Mouse (Mus musculus): ENCODE results near the gene Rab26. TPM values are rescaled to one million over a fixed set of nuclear protein-coding genes. Genes with fewer than 3 reads are reported as not detected.
A peak's percentile ranks its signal among the peaks of the same experiment; 100 is the strongest.

The Rab26 gene
- total RNA-seq, 2 experiments from 2014 or later: 0.12 to 0.71 TPM

- ATAC-seq (replicated peaks; ENCODE audit: poor library complexity): peak; percentile 36
Observed at GRCm38 (mm10) chr17:24548921-24549617, 15.1 kb upstream of the Rab26 start.

DNA sequence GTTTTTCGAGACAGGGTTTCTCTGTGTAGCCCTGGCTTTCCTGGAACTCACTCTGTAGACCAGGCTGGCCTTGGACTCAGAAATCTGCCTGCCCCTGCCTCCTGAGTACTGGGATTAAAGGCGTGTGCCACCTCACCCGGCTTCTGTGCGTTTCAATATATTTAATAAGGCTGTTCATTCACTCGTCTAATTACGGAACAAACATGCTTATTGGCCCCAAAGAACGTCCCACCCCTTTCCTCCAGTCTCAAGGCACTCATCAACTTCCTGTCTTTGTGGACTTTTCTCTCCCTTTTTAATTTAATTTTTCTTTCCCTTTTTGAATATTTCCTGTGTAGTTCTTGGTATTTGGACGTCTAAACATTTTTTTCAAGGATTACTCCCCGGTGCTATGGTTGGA, 14.4 kb upstream of the Rab26 start:
- 0 out of 2 replicates have a peak, but pooled peaks have one; percentile 17 for ATAC-seq (replicated peaks; ENCODE audit: poor library complexity)

DNA sequence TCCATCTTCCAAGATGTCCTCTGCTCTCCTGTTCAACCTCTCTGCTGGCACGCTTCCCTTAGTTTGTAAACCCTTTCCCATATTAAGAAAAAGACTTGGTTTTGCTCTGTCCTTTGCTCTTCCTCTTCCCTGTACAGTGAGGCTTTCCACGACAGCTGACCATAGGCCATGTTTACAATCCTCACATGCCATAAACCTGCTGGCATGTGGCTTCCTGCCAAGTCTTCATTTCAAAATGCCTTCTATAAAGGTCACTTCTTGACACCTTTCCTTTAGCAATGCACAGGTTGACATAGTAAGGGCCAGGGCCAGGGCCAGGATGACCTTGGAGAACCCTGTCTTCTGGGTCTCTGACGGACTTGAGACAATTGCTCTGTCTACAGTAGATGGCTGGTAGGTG, 12.2 kb upstream of the Rab26 start:
- ATAC-seq (replicated peaks; ENCODE audit: poor library complexity): no peak

GRCm38 (mm10) chr17:24545247-24545646, 11.2 kb upstream of the Rab26 start:
- ATAC-seq (replicated peaks; ENCODE audit: poor library complexity): no peak

GRCm38 (mm10) chr17:24544613-24545012, 10.6 kb upstream of the Rab26 start:
- no peak for ATAC-seq (replicated peaks; ENCODE audit: poor library complexity)

GRCm38 (mm10) chr17:24540375-24540774, 6.4 kb upstream of the Rab26 start:
- ATAC-seq (replicated peaks; ENCODE audit: poor library complexity): peak; percentile 99

DNA sequence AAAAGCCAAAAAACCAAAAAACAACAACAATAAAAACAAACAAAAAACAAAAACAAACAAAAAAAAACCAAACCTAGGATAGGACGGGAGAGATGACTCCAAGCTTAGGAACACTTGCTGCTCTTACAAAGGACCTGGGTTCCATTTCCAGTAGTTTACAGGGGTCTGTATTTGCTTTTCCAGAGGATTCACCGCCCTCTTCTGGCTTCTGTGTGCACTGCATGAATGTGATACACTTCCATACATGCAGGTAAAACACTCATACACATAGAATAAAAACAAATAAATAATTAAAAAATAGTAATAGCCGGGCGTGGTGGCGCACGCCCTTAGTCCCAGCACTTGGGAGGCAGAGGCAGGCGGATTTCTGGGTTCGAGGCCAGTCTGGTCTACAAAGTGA, 4.9 kb upstream of the Rab26 start:
- peak; percentile 62 for ATAC-seq (replicated peaks; ENCODE audit: poor library complexity)

GRCm38 (mm10) chr17:24537536-24537935, 3.5 kb upstream of the Rab26 start:
- ATAC-seq (replicated peaks; ENCODE audit: poor library complexity): no peak

DNA sequence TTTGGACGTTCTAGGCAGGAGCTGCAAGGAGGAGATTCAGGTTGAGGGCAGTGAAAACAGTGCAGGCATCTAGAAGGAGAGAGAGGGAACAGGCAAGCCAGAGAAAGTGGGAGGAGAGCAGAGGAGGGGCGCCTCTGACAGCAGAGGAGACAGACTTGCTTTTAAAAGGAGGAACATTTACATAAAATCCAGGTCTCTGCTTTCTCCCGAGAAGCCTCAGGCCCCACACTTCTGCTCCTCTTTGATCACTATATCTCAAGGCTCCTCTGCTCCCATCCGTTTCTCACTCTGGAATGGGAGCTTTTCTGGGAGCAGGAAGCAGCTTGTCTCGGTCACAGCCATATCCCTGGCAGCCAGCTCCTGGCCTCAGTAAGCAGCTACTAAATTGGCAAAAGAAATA, 1.3 kb upstream of the Rab26 start:
- ATAC-seq (replicated peaks; ENCODE audit: poor library complexity): no peak

DNA sequence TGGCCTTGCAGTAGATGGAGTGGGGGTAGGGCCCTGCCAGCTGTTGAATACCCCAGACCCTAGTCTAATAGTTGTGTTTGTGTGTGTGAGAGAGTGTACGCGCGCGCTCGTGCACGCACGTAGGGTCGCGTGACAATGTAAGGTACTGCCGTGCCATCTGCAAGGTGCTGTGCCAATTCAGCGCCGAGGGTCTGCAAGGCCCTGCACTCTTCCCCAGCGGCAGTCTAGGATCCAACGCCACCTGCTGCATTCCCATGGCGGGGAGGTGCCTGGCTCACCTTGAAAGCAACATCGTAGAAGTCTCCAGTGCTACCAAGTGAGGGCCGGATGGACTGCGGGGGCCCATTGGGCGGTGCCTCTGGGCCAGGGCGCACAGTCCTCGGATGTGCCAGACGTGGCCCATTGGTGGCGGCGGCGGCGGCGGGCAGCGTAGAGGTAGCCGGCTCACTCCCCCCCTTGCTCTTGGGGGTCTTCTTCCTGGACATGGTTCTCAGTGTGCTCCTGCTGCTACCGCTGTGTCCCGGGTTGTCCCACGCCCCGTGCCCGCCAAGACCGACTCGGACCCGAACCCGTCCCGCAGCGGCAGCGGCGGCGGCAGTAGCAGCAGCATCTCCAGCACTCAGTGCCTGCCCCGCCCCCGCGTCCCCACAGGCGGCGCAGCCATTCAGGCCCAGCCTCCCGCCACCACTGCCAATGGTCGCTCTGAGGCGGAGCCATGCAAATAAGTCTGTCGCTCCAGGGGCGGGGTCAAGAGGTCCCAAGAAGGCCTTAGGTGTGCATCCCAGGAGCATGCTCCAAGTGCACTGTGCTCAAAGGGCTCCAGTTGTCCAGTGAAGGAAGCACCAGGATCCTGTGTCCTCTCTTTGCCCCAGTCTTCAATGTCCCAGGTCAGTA, 664 bp downstream of the Rab26 start:
- peak; percentile 91 for ATAC-seq (replicated peaks; ENCODE audit: poor library complexity)

DNA sequence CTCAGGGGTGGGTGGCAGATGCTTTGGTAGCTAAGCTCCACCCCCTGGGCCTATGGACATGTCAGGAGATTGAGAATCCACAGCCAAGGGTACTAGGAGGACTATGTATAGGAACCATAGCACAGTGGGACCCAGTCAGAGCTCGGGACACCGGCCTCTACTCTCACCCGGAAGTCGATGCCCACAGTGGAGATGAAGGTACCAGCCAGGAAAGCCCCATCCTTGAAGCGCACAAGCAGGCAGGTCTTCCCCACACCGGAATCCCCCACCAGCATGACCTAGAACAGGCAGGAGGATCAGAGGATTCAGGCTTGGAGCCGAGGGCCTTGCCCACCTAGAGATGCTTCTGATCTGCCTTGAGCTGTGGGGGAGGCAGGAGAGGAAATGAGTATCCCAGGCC, 2.0 kb downstream of the Rab26 start:
- no peak for ATAC-seq (replicated peaks; ENCODE audit: poor library complexity)

- ATAC-seq (replicated peaks; ENCODE audit: poor library complexity): no peak
Observed at GRCm38 (mm10) chr17:24531064-24531463, 2.9 kb downstream of the Rab26 start.

GRCm38 (mm10) chr17:24530361-24531050, 3.5 kb downstream of the Rab26 start:
- ATAC-seq (replicated peaks; ENCODE audit: poor library complexity): no peak

GRCm38 (mm10) chr17:24529883-24530282, 4.1 kb downstream of the Rab26 start:
- ATAC-seq (replicated peaks; ENCODE audit: poor library complexity): no peak

GRCm38 (mm10) chr17:24529007-24529451, 5.0 kb downstream of the Rab26 start:
- no peak for ATAC-seq (replicated peaks; ENCODE audit: poor library complexity)

- no peak for ATAC-seq (replicated peaks; ENCODE audit: poor library complexity)
Observed at GRCm38 (mm10) chr17:24528560-24528918, 5.5 kb downstream of the Rab26 start.

DNA sequence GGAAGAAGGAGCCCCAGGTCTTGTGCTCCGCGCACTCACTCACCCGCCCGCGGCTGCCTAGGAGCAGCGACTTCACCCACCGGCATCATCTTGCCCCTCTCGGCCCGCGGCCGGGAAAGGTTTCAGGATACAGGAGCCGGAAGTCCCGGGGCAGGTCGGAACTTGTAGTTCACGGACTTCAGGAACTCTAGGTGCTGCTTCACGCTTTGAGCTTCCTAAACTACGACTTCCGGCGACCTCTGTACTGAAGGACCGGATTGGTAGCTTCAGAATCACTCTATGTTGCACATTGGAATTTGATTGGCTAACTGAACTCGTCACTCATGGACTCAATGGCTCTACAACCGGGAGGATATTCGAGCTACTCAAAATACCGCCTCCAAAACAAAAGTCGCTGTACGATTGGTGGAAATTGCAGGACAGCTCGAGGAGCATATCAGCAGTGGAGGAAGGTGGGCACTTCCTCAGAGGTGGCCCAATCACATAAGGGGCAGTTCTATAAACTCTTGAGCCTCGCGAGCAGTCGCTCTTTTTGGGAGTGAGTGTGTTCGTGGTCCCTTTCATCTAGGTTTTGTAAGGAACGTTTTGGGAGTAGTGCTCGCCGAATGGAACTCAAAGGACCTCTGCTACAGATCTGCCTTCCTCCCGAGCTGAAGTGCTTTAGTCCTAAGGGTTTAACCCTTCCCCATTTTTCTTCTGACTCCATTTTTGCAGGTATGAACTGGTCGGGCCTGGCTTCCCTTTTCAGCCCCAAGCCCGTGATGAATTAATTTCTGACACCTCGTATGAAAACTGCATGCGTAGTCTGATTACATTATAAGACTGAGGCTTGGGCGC, 6.1 kb downstream of the Rab26 start, which contains the start of gene Traf7:
Traf7 (minus strand) TSS at position 216 of the 837 bp plus-strand sequence.
- ATAC-seq (replicated peaks; ENCODE audit: poor library complexity): peak; percentile 87

DNA sequence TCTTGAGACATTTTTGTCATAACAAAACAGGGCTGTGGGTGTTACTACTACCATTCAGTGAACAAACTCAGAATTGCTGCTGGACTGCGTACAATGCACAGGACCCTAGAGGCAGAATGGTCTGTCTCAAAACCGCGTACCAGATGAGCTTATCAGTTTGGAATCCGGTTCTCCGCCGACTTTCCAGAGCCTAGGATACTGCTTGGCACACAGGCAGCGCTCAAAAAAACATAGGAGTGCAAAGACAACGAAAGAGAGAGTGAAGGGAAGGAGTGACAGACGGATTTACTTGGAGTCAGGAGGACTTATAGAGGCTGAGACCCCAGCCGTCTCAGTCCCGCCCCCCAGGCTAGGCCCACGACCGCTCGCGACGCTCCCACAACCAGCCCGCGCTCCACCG, 6.7 kb downstream of the Rab26 start:
- no peak for ATAC-seq (replicated peaks; ENCODE audit: poor library complexity)

DNA sequence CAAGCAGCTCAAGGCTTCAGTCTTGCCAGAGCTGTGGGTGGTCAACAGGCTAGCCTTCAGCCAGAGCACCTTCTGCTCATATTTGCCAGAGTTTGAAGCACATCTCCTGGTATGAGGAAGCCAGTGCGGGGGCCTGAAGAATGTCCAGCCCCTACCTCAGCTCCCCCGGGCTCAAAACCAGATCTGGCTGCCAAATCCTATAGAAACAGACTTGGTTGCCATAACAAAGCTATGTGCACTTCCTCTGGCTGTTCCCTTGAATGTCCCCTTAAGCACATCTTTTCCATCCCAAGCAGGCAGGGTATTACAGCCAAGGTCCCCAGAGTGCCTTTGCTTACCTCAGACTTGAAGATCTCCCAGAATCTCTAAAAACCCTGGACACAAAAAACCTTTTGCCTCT, 9.3 kb downstream of the Rab26 start:
- ATAC-seq (replicated peaks; ENCODE audit: poor library complexity): no peak

DNA sequence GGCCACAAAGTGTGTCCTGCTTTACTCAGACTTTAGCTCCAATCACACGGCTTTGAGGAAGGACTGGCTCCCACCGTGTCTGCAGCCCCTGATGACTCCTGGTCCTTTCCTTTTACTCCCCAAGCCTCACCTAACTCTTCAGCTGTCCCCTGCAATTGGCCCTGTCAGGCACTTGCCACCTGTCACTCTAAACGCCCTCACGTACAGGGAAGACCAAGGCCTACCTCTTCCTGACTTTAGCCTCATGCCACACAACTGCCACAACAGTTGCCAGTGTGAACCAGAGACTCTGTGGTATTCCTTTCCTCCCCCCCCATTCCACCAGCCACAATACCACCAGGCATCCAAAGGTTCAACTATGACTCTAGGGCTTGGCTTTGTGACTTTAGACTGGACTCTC, 13.6 kb downstream of the Rab26 start:
- no peak for ATAC-seq (replicated peaks; ENCODE audit: poor library complexity)

Measured in megakaryocyte progenitor cell, adult 5-6 weeks (primary cell).